Mouse (Mus musculus) lung, adult 2 months (tissue): Measurements from ENCODE around the gene Babam1.
A peak's percentile ranks its signal among the peaks of the same experiment; 100 is the strongest.

Source experiments
- CTCF ChIP-seq: fragments of 200-500 bp; IDR thresholded peaks from 2 replicates; pipeline ENCODE4 v1.5.1; 2011; ENCODE audit warnings: mild to moderate bottlenecking, low read length, control low read depth; ENCODE audit not compliant: insufficient read depth
- POLR2A ChIP-seq: fragments of 200-500 bp; IDR thresholded peaks from 2 replicates; pipeline ENCODE4 v1.6.1; 2011; ENCODE audit warnings: low read depth, mild to moderate bottlenecking, control low read depth, low read length, borderline replicate concordance; ENCODE audit errors: extremely low read depth

- TF ChIP-seq CTCF (no peak), POLR2A (peak; percentile 30; the same call in 1 of the 2 replicates)
Measured at GRCm38 (mm10) chr8:71381971-71382961, 14.4 kb upstream of the Babam1 start.
